Mouse (Mus musculus): ENCODE results near the gene Myo1e.

DNA sequence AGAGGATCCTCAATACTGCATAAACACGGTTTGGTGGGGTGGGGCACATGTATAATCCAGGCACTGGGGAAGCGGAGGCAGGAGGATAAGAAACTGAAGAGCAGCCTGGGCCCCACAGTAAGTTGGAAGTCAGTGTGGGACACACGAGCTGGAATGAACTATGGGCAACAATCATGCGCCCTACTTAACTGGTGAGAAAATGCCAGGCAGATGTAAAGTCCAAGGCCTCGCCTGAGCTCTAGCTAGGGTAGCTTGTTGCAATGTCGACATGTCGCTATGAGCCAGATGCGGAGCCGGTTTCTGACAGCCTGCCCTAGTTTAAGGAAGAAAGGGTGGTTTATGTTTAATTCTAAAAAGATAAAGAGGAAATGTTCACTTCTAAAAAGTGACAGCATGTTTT is 37.9 kb downstream of the Myo1e start:
- no peak for TF ChIP-seq CTCF (IDR thresholded peaks at IDR 0.05; ENCODE audit: borderline replicate concordance, extremely low read depth, insufficient read depth, insufficient read length)
- no peak for TF ChIP-seq POLR2A (IDR thresholded peaks at IDR 0.05; ENCODE audit: borderline replicate concordance, extremely low read depth, insufficient read depth, insufficient read length, poor library complexity, severe bottlenecking)
